Mouse (Mus musculus) c-Kit-negative CD71-positive TER-119-positive erythroid progenitor cells, embryonic 14.5 days (primary cell): Measurements from ENCODE around the gene Folr2.

Source experiments
- DNase-seq: peaks from one replicate; pipeline ENCODE4 v3.0.0-alpha.2; 2013; ENCODE audit warnings: low read depth, low spot score

Folr2 gene

GRCm38 (mm10) chr7:101866491-101867265 is 9.7 kb upstream of the Folr2 start:
- no peak for DNase-seq

DNA sequence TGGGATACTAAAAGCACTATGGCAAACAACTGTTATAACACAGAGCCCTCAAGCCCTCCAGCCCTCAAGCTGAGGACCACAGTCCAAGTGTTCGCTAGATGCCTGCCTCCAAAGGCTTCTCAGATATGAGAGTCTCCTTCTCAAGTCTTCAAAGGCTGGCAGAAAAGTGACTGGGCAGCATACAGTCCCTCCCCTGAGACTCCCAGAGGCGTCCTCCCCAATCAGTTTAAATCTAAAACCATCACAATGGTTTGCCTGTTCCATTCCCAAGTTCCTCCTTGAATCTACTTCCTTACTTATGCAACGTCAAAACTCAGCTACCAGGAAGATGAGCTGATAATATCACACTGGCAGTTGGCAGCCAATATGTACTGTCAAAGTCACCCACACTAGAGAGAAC is 6.4 kb upstream of the Folr2 start, which contains the start of gene Anapc15:
TSS of gene Anapc15 (plus strand) at position 301 of the 400 bp plus-strand sequence.
- DNase-seq, result no peak

DNA sequence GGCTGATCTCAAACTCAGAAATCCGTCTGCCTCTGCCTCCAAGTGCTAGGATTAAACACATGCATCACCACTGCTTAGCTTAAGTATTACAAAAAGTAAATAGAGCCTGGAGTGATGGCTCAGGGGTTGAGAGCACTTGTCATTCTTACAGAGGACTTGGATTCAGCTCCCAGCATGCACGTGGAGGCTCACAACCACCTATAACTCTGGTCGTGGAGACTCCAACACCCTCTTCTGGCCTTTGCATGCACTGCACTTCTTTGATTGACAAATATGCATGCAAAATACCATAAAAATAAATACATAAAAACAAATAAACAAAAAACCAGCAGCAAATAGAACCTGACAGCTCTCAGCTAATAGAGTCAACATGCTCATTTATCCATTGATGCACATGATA is 5.3 kb upstream of the Folr2 start:
- DNase-seq, result no peak

GRCm38 (mm10) chr7:101860978-101861377 is 4.0 kb upstream of the Folr2 start:
- DNase-seq, result no peak

- no peak for DNase-seq
Measured at GRCm38 (mm10) chr7:101858362-101858761, 1.4 kb upstream of the Folr2 start.

DNA sequence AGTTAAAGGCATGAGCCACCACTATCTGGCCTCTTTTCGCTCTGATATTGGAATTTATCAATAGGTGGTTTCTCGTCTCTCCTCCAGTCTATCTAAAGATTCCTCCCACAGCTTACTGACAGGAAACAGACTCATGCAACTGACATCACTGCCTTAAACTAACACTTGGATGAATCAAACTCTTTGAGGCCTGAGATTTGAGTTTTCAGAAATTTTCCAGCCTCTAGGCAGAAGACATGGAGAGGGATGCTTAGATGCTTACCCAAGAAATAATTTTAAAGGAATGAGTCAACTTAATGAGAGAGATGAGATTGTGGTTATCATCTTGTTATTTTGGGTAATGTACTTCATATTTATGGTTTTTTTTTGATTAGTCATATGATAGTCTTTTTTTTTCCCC is 3.2 kb downstream of the Folr2 start:
- no peak for DNase-seq

DNA sequence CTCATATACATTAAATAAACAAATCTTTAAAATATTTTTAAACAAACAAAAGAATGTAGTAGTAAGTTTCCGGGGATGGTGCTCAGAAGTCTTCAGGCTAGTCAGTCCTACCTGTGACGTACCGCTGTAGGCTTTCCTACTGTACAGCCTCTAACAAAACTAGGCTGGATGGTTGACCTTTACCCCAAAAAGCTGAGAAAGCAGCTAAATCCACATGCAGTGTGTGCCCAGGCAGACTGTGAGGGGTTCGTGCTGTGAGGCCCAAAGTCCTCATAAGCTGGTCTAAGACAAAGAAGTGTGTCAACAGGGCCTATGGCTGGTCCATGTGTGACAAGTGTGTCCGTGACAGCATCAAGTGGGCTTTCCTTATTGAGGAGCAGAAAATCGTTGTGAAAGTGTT is 4.1 kb downstream of the Folr2 start:
- no peak for DNase-seq

- no peak for DNase-seq
Measured at GRCm38 (mm10) chr7:101851689-101852088, 5.3 kb downstream of the Folr2 start.

DNA sequence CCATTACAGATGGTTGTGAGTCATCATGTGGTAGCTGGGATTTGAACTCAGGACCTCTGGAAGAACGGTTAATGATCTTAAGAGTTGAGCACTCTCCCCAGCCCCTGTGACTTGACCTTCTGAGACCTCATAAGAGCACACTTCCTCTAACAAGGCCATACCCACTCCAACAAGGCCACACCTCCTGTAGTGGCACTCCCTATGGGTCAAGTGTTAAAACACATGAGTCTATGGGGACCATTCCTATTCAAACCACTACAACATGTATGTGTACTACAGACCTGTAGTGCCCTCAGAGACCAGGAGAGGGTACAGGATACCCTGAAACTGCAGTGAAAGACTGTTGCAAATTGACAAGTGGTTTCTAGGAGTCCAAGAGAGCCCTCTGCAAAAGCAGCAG is 9.1 kb downstream of the Folr2 start:
- DNase-seq, result no peak

GRCm38 (mm10) chr7:101844186-101844585 is 12.8 kb downstream of the Folr2 start:
- DNase-seq, result no peak

DNA sequence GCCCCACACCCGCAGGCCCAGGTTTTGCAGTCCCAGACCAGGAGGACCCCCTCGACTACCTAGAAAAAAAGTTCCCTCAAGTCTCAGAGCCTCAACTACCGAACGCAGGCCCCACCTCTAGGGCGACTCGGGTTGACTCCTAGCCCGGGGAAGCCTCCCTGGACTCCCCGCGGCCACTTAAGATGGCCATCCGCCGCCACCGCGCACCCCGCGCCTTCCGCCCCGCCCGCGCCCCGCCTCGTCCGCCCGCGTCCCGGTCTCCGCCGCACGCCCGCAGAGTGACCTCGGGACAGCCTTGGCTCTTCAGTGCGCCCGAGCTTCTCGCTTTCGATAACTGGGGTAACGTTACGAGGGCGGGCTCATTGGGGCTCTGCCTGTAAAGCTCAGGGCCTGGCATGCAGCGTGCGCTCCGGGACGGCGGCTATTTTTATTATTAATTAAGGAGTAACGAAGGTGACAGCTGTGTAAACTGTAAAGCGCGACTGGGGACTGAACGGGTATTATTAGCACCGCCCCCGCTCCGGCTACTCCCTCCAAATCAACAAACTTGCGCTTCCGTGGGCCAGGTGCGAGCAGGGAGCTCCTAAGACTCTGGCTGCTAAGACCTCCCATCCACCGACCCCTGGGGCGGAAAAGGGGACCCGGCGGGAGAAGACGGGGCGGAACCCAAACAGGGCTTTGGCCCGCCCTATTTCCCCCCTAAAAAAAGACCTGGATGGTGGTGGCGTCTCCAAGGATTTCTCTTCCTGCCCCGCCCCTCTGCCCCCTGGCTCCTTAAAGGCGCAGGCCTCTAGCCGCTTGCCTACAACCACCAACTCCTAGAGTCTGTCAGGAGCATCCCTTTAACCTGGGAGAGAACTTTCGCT is 19.2 kb downstream of the Folr2 start, which contains the start of gene Inppl1:
TSS of gene Inppl1 (minus strand) at position 624 of the 866 bp plus-strand sequence.
- DNase-seq, result no peak

GRCm38 (mm10) chr7:101837154-101837605 is 19.8 kb downstream of the Folr2 start:
- no peak for DNase-seq

DNA sequence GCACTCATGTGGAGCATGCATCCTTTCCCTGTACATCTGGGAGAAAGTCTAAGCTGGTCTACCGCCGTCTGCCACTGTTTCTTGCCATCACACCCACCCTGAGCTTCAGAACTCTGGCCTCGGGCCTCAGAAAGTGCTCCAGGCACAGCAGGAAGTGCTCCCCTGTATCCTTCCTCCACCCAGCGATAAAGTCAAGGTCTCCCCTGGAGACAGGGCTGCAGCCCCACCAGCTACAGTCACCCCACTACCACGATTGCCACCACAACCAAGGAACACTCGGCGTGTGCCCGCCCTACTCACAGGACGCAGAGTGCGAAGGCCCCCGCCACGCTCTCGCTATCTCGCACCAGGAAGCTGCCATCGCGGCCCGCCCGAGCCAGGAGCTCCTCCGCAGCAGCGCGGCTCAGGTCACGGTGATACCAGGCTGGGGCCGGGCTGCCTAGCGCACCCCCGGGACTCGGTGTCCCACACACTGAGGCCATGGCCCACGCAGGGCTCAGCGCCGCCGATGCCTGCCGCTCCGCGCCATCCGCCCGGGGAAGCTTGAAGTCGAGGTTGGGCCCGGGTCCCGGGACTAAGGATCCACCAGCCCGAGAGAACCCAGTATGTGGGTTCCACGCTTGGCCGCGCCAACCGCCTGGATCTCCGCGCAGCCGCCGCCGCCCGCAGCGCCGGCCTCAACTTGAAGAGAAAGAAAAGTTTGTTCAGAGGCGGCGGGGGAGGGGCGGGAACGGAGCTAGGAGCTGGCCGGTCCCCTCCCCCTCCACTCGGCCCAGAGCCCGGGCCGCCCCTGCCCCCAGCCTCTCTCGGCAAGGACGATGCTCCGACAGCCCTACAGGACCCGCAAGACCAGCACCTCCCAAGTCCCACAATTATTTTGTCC is 20.5 kb downstream of the Folr2 start:
- no peak for DNase-seq

- no peak for DNase-seq
Measured at GRCm38 (mm10) chr7:101835457-101836109, 21.4 kb downstream of the Folr2 start.

DNA sequence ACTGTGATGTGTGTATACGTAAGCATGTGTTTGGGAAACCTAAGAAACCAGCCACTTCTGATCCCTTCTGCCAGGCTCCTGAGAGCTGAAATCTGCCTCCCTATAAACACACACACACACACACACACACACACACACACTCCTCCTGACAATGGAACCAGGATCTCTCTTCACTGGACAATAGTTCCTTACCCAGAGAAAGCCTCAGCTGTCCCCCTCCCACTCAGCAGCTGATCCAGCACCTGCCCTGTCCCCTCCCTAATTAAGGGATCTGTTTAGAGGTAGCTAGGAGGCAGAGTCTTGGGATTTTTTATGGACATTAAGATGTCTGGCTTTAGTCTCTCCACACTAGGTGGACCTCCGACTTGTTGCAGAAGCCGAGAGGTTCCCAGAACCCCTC is 22.1 kb downstream of the Folr2 start:
- no peak for DNase-seq

DNA sequence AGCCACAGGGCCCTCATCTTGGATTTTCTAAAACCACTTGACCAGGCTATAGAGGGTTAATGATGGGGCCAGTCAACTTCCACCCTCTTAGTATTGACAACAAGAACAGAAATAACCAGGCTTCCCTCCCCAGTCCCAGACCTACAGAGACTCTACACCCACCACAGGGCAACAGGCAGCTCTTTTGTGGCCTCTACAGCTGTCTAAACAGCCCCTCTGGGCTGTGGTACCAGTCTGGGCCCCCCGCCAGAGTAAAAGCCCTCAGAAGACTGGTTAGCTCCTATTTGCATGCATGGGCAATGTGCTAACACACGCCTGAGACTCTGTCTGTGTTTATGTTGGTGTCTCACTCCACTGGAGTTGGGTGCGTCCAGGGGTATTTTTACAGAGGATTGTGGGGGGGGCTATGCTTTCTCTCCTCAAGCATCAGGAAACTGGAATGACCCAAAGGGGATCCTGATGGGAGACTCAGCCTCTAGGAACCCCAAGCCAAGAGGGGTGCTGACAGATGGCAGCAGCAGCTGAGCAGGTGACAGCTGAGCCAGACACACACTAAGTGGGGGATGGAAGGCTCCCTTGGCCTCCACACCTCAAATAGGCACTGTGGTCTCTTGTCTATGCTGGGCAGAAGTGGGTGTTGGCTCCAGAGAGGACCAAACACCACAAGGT is 22.9 kb downstream of the Folr2 start:
- DNase-seq, result no peak

DNA sequence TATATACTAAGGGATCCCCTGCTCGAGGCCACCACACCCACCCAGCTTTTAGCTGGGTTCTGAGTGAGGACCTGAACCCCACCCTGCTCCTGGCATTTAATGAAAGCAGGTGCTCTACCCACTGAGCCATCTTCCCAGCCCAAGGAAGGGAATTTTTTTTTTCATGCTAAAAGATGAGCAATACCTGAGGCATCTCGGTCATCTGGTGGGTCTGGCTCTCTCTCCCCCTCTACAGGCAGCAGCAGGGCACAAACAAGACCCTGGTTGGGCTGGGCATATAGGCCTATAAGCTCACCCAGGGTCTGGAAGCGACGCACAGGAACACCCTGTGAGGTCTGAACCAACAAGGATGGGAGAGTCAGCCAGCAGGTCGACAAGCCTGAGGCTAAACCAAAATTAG is 23.6 kb downstream of the Folr2 start:
- no peak for DNase-seq

GRCm38 (mm10) chr7:101832372-101832771 is 24.6 kb downstream of the Folr2 start:
- no peak for DNase-seq

GRCm38 (mm10) chr7:101831437-101831836 is 25.6 kb downstream of the Folr2 start:
- no peak for DNase-seq

- no peak for DNase-seq
Measured at GRCm38 (mm10) chr7:101830373-101830772, 26.6 kb downstream of the Folr2 start.
